Mouse (Mus musculus): ENCODE measurements around the gene Scimp. TPM values are rescaled to one million over a fixed set of nuclear protein-coding genes. Genes with fewer than 3 reads are reported as not detected.
A peak's percentile ranks its signal among the peaks of the same experiment; 100 is the strongest.

Scimp gene
- polyA plus RNA-seq, 1 experiment from 2014 or later = 1.9 TPM

DNA sequence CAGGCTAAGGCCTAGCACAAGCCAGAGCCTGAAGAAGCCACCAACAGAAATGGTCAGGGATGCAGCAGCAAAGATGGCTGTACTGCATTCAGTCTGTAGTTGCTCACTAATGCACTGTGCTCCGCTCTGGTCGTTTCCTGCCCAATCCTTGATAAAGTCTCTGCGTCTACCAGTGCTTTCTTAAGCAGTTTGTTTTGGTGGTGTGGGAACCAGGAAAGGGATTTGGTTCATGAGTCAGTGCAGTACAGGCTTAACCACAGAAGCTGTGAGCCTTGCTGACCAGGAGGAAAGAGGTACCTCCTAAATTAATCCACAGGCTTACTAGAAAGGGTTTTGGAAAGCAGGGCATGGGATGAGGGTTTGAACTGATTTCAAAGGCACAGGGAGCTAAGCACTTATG lies 4.3 kb downstream of the Scimp start:
- no peaks in the 10 kb centered on the region for H3K27me3 ChIP-seq (replicated peaks; ENCODE audit: control insufficient read depth, insufficient read depth, low read length)
- no peak overlapping the region for H3K4me3 ChIP-seq (ENCODE audit: low read depth, low read length)
- H3K4me1 ChIP-seq (replicated peaks; ENCODE audit: control insufficient read depth, insufficient read depth, low read length) = no peaks in the 10 kb centered on the region
- ATAC-seq = no peak
- 59% methylated on average over 3 of the region's 3 CpGs for WGBS
- H3K9ac ChIP-seq (ENCODE audit: low read depth, low read length) = no peak overlapping the region
- H3K9me3 ChIP-seq (ENCODE audit: control insufficient read depth) = no peaks in the 10 kb centered on the region
- no peak overlapping the region for H3K27ac ChIP-seq (ENCODE audit: low read depth, low read length)
- TF ChIP-seq CTCF (IDR thresholded peaks at IDR 0.05; ENCODE audit: low read depth) = no peak
- no peaks in the 10 kb centered on the region for H3K36me3 ChIP-seq (ENCODE audit: control insufficient read depth, insufficient read depth)
- H3K4me2 ChIP-seq (replicated peaks; ENCODE audit: low read depth) = no peak overlapping the region

GRCm38 (mm10) chr11:70807630-70808029 lies 4.8 kb downstream of the Scimp start:
- Histone ChIP-seq H3K4me2 (replicated peaks; ENCODE audit: low read depth) (no peak overlapping the region), H3K9ac (ENCODE audit: low read depth, low read length) (no peak overlapping the region), H3K9me3 (ENCODE audit: control insufficient read depth) (no peaks in the 10 kb centered on the region), H3K4me1 (replicated peaks; ENCODE audit: control insufficient read depth, insufficient read depth, low read length) (no peaks in the 10 kb centered on the region), H3K27me3 (replicated peaks; ENCODE audit: control insufficient read depth, insufficient read depth, low read length) (no peaks in the 10 kb centered on the region), H3K36me3 (ENCODE audit: control insufficient read depth, insufficient read depth) (no peaks in the 10 kb centered on the region), H3K27ac (ENCODE audit: low read depth, low read length) (no peak overlapping the region), H3K4me3 (ENCODE audit: low read depth, low read length) (no peak overlapping the region)
- 86% methylated on average over 4 of the region's 4 CpGs for WGBS
- no peak for ATAC-seq
- no peak for TF ChIP-seq CTCF (IDR thresholded peaks at IDR 0.05; ENCODE audit: low read depth)

GRCm38 (mm10) chr11:70806697-70807096 lies 5.7 kb downstream of the Scimp start:
- Histone ChIP-seq H3K4me1 (replicated peaks; ENCODE audit: control insufficient read depth, insufficient read depth, low read length) (no peaks in the 10 kb centered on the region), H3K36me3 (ENCODE audit: control insufficient read depth, insufficient read depth) (no peaks in the 10 kb centered on the region), H3K4me3 (ENCODE audit: low read depth, low read length) (no peak overlapping the region), H3K4me2 (replicated peaks; ENCODE audit: low read depth) (no peak overlapping the region), H3K9me3 (ENCODE audit: control insufficient read depth) (no peaks in the 10 kb centered on the region), H3K9ac (ENCODE audit: low read depth, low read length) (no peak overlapping the region), H3K27ac (ENCODE audit: low read depth, low read length) (no peak overlapping the region), H3K27me3 (replicated peaks; ENCODE audit: control insufficient read depth, insufficient read depth, low read length) (no peaks in the 10 kb centered on the region)
- 71% methylated on average over 4 of the region's 4 CpGs for WGBS
- ATAC-seq = no peak
- TF ChIP-seq CTCF (IDR thresholded peaks at IDR 0.05; ENCODE audit: low read depth) = no peak

DNA sequence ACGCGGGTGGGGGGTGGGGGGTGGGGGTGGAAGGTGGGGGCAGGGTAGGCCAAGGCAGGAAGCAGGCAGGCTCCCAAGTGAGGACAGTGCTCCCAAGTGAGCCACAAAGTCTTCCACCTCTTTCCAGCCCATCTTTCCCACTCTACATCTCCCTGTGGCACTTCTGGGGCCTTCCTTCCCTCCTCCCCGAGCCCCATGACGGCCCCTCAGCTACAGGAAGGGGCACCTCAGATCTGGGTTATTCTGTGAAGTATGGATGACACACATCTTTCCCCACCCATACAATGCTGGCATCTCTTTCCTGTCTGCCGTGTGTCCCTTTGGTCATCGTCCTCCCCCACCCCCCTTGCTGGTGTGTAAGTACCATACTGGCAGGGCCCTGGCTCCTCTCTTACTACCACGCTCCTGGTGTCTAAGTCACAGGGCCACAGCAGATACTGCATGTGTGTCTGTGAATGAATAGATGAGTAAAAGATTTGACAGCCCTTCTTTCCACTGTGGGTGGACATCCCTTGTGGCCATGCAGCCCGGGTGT lies 6.7 kb downstream of the Scimp start:
- H3K27ac ChIP-seq (ENCODE audit: low read depth, low read length) = peak overlapping the region; percentile 60; the same call in 1 of the 2 replicates
- no peak overlapping the region for H3K4me3 ChIP-seq (ENCODE audit: low read depth, low read length)
- H3K4me2 ChIP-seq (replicated peaks; ENCODE audit: low read depth) = peak overlapping the region; percentile 24; the same call in 1 of the 2 replicates
- H3K4me1 ChIP-seq (replicated peaks; ENCODE audit: control insufficient read depth, insufficient read depth, low read length) = no peaks in the 10 kb centered on the region
- WGBS = 72% methylated on average over 8 of the region's 8 CpGs
- ATAC-seq = no peak
- no peaks in the 10 kb centered on the region for H3K27me3 ChIP-seq (replicated peaks; ENCODE audit: control insufficient read depth, insufficient read depth, low read length)
- H3K9ac ChIP-seq (ENCODE audit: low read depth, low read length) = no peak overlapping the region
- no peaks in the 10 kb centered on the region for H3K36me3 ChIP-seq (ENCODE audit: control insufficient read depth, insufficient read depth)
- no peaks in the 10 kb centered on the region for H3K9me3 ChIP-seq (ENCODE audit: control insufficient read depth)
- no peak for TF ChIP-seq CTCF (IDR thresholded peaks at IDR 0.05; ENCODE audit: low read depth)

DNA sequence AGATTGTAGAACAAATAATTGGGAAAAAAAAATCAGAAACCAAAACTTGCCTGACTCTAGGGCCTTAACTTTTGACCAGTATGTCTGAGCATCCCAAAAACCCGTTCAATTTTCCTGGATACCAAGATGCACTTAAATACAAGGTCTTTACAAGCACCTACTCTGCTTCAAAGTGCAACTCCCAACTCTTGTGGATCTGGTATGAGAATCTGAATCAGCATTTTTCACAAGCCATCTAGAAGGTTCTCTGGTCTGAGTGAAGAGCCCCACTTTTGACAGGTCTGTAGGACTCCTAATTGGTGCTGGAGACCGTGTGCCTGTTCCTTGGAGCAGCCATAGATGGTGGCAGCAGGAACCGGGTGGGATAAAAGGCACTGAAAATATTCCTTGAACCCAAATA lies 8.0 kb downstream of the Scimp start:
- Histone ChIP-seq H3K9me3 (ENCODE audit: control insufficient read depth) (no peaks in the 10 kb centered on the region), H3K27me3 (replicated peaks; ENCODE audit: control insufficient read depth, insufficient read depth, low read length) (no peaks in the 10 kb centered on the region), H3K4me3 (ENCODE audit: low read depth, low read length) (no peak overlapping the region), H3K27ac (ENCODE audit: low read depth, low read length) (0 out of 2 replicates have a peak overlapping the region, but pooled peaks have one; percentile 60), H3K9ac (ENCODE audit: low read depth, low read length) (no peak overlapping the region), H3K36me3 (ENCODE audit: control insufficient read depth, insufficient read depth) (no peaks in the 10 kb centered on the region), H3K4me2 (replicated peaks; ENCODE audit: low read depth) (no peak overlapping the region), H3K4me1 (replicated peaks; ENCODE audit: control insufficient read depth, insufficient read depth, low read length) (no peaks in the 10 kb centered on the region)
- no peak for TF ChIP-seq CTCF (IDR thresholded peaks at IDR 0.05; ENCODE audit: low read depth)
- no peak for ATAC-seq
- 86% methylated on average over 3 of the region's 3 CpGs for WGBS

GRCm38 (mm10) chr11:70803711-70804200 lies 8.6 kb downstream of the Scimp start:
- Histone ChIP-seq H3K4me1 (replicated peaks; ENCODE audit: control insufficient read depth, insufficient read depth, low read length) (no peaks in the 10 kb centered on the region), H3K9me3 (ENCODE audit: control insufficient read depth) (no peaks in the 10 kb centered on the region), H3K36me3 (ENCODE audit: control insufficient read depth, insufficient read depth) (no peaks in the 10 kb centered on the region), H3K9ac (ENCODE audit: low read depth, low read length) (no peak overlapping the region), H3K4me2 (replicated peaks; ENCODE audit: low read depth) (no peak overlapping the region), H3K27me3 (replicated peaks; ENCODE audit: control insufficient read depth, insufficient read depth, low read length) (no peaks in the 10 kb centered on the region), H3K4me3 (ENCODE audit: low read depth, low read length) (no peak overlapping the region), H3K27ac (ENCODE audit: low read depth, low read length) (no peak overlapping the region)
- 79% methylated on average over 6 of the region's 6 CpGs for WGBS
- TF ChIP-seq CTCF (IDR thresholded peaks at IDR 0.05; ENCODE audit: low read depth) = no peak
- ATAC-seq = no peak
